Mouse (Mus musculus): ENCODE data around the gene Slco4a1. TPM values are rescaled to one million over a fixed set of nuclear protein-coding genes. Genes with fewer than 3 reads are reported as not detected.

Slco4a1 gene
- polyA plus RNA-seq (2016; fragmentation: Nextera tagmentation; extraction: Ambion mirVana): 3.5 and 4.1 TPM in 2 replicates

DNA sequence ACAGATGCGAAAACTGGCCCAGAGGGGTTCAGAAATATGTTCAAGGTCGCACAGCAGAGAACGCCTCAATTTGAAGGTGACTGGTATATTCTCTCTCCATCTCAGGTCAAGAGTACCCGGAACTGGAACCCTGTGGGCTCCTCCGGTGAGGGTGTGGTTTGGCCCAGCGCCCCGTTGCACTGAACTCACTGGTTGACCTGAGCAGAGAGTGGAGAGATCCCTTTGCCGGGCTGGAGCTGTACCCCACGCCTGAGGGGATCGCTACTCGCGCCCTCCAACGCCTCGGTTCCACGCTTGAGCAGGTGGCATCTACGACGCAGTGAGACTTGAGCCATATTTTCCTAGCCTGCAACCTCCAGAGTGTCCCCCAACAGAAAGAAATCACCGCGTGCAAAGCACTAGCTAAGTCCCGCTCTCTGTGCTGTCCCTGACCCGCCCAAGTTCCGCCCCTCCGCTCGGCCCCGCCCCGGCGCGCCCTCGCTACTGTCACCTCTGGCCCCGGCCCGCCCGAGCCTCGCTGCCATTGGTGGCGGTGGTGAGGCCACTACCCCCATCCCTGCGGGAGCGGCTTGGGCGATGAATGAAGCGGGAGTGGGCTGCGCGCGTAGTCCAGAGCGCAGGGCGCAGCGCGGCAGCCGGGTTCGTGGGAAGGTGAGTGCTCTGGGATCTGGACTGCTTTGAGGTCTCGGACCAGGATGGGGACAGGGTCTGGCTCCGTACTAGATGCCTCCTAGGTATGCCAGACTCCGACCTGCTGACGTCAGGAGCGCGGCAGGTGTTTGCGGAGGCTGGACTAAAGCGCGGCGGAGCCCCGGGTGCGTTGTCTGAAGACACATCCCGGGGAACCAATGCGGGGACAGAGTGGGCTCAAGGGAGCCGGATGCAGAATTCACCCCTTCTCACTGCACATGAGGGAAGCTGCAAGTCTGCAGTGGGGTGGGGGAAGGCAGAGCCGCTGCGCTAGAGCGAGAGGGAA, at the start of gene Slco4a1:
Gene Slco4a1 (plus strand): TSS at position 523 of the 976 bp plus-strand sequence.
- peaks cover 77% of the 10 kb centered on the region for H3K27me3 ChIP-seq
- peak within 1 kb of the TSS; percentile 37 for H3K9ac ChIP-seq (replicated peaks)
- no peaks in the 10 kb centered on the region for H3K36me3 ChIP-seq
- peak; percentile 93 for ATAC-seq (ENCODE audit: low FRiP score, low read depth)
- H3K9me3 ChIP-seq: no peaks in the 10 kb centered on the region
- H3K4me1 ChIP-seq: peaks cover 20% of the 10 kb centered on the region
- H3K27ac ChIP-seq (replicated peaks): no peak within 1 kb of the TSS
- WGBS: 2% methylated on average over 65 of the region's 65 CpGs
- peak within 1 kb of the TSS; percentile 57 for H3K4me3 ChIP-seq
- peak within 1 kb of the TSS; percentile 80 for H3K4me2 ChIP-seq (replicated peaks)

DNA sequence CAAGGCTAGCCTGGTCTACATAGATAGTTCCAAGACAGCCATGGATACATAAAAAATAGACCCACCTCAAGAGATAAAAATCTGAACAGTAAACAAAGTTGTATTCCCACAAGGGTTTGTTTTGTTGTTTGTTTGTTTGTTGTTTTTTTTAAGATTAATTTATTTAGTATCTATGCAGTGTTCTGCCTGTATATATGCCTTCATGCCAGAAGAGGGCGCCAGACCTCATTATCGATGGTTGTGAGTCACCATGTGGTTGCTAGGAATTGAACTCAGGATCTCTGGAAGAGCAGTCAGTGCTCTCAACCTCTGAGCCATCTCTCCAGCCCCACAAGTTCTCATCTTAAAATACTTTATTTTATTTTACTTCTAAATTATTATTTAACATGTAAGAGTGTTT, 47.6 kb upstream of the Slco4a1 start:
- no peak overlapping the region for H3K9ac ChIP-seq (replicated peaks)
- H3K36me3 ChIP-seq: no peaks in the 10 kb centered on the region
- no peak overlapping the region for H3K4me2 ChIP-seq (replicated peaks)
- no peak overlapping the region for H3K27ac ChIP-seq (replicated peaks)
- H3K9me3 ChIP-seq: no peaks in the 10 kb centered on the region
- 0 out of 2 replicates have a peak, but pooled peaks cover 2% of the 10 kb centered on the region for H3K4me1 ChIP-seq
- no peak for ATAC-seq (ENCODE audit: low FRiP score, low read depth)
- no peak overlapping the region for H3K4me3 ChIP-seq
- 28% methylated on average over 2 of the region's 2 CpGs for WGBS
- H3K27me3 ChIP-seq: no peaks in the 10 kb centered on the region

DNA sequence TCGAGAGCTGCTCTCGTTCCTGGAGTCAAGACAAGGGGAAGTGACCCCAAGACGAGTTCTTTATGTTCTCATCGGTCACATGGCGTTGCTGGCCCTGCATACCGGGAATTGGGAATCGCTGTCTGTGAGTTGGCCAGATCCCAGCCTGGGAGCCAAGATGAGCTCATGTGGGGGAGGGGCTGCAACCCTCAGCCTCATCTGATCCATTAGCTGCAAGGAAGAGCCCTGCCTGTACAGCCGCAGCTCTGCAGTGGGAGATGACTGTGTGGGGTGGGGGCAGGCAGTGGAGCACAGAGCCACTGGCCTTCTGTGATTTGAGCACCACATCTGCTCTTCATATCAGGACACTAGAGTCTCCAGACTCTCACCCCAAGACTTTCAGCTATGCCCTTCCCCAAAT, 45.6 kb upstream of the Slco4a1 start:
- WGBS: 63% methylated on average over 8 of the region's 8 CpGs
- Histone ChIP-seq H3K36me3 (no peaks in the 10 kb centered on the region), H3K9me3 (no peaks in the 10 kb centered on the region), H3K27me3 (no peaks in the 10 kb centered on the region), H3K4me3 (no peak overlapping the region), H3K9ac (replicated peaks) (no peak overlapping the region), H3K4me2 (replicated peaks) (no peak overlapping the region), H3K4me1 (0 out of 2 replicates have a peak, but pooled peaks cover 2% of the 10 kb centered on the region), H3K27ac (replicated peaks) (no peak overlapping the region)
- ATAC-seq (ENCODE audit: low FRiP score, low read depth): no peak

DNA sequence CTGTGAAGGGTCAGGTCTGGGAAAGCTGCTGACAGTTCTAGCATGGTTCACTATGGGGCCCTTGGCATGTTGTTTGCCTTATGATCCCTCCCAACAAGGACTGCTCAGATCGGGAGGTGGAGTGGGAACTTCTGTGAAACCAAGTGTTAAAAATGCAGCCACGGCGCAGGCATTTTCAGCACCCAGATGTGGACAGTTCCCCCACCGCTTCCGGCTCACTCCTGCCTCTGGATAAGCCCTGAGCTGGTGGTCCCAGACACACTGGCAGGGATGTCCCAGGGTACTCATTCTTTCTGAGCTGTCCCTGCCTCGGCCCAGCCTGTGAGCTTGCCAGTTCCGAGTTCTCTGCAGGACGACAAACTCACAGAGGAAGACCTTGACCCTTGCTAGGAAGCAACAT, 45.0 kb upstream of the Slco4a1 start:
- WGBS: 14% methylated on average over 8 of the region's 8 CpGs
- no peaks in the 10 kb centered on the region for H3K9me3 ChIP-seq

DNA sequence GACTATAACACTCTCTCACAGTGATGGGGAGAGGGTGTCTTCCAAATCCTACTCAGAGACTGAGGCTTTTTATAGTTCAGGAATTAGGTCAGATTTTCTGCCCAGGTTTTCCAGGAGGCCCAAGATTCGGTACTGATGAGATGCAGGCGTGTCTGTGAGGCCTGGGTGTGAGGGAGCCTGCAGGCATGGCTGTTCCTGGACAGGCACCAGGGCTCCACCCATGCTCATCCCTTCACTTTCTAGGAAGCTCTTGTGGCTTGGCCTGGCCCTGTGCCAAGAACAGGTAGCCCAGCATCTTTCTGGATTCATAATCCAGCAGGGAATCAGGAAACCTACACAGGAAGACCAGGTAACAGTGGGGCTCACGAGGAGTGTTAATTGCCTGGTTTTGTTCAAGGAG, 40.4 kb upstream of the Slco4a1 start:
- Histone ChIP-seq H3K4me1 (no peaks in the 10 kb centered on the region), H3K27ac (replicated peaks) (no peak overlapping the region), H3K9me3 (no peaks in the 10 kb centered on the region), H3K36me3 (no peaks in the 10 kb centered on the region), H3K4me3 (no peak overlapping the region), H3K4me2 (replicated peaks) (no peak overlapping the region), H3K27me3 (peaks cover 2% of the 10 kb centered on the region; the same call in 1 of the 2 replicates), H3K9ac (replicated peaks) (no peak overlapping the region)
- 69% methylated on average over 3 of the region's 3 CpGs for WGBS
- no peak for ATAC-seq (ENCODE audit: low FRiP score, low read depth)

More for the DNA sequence above, 45.0 kb upstream of the Slco4a1 start:
- Histone ChIP-seq H3K27me3 (no peaks in the 10 kb centered on the region), H3K9ac (replicated peaks) (no peak overlapping the region), H3K36me3 (no peaks in the 10 kb centered on the region), H3K27ac (replicated peaks) (no peak overlapping the region), H3K4me2 (replicated peaks) (no peak overlapping the region), H3K4me1 (0 out of 2 replicates have a peak, but pooled peaks cover 2% of the 10 kb centered on the region), H3K4me3 (no peak overlapping the region)
- ATAC-seq (ENCODE audit: low FRiP score, low read depth): no peak

DNA sequence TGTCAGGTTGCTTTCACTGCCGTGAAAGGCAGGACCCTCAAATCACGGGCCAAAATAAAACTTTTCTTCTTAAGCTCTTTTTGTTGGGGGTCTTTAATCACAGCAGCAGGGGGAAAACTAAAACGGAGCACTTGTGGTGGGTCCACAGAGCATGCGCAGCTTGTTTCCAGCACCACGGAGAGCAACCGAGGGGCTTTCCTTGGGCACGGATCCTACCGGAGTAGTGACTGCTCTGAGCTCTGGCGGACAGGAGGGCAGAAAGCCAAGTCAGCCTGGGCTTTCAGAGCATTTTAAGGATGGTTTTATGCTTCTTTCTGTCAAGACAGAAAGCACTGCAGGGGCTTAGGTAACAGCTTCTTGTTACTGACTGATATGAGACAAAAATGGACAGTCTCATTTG, 38.3 kb upstream of the Slco4a1 start:
- ATAC-seq (ENCODE audit: low FRiP score, low read depth): no peak
- Histone ChIP-seq H3K36me3 (no peaks in the 10 kb centered on the region), H3K27me3 (peaks cover 7% of the 10 kb centered on the region; the same call in 1 of the 2 replicates)

DNA sequence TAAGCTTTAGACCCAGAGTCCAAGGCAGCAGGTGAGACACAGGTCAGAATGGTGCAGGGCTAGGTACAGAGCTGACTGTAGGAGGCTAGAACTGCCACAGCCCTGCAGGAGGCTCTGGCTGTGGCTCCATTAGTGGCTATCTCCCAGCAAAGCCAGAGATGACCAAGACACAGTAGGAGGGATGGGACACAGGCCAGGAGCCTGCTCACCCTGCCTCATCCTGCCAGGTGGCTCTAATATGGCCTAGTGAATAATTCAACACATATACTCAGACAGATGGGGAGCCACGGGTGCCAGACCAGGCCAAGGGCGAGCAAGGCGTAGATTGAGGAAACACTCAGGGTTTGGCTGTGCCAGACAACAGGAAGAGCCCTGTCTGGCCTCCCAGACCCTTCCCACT, 35.4 kb upstream of the Slco4a1 start:
- whole genome bisulfite sequencing: 80% methylated on average over 3 of the region's 3 CpGs
- ATAC-seq (ENCODE audit: low FRiP score, low read depth): no peak
- no peak overlapping the region for H3K4me3 ChIP-seq
- no peaks in the 10 kb centered on the region for H3K36me3 ChIP-seq
- H3K9me3 ChIP-seq: no peaks in the 10 kb centered on the region
- H3K27me3 ChIP-seq: peaks cover 9% of the 10 kb centered on the region; the same call in 1 of the 2 replicates
- no peak overlapping the region for H3K4me2 ChIP-seq (replicated peaks)
- no peak overlapping the region for H3K9ac ChIP-seq (replicated peaks)
- H3K4me1 ChIP-seq: no peaks in the 10 kb centered on the region
- H3K27ac ChIP-seq (replicated peaks): no peak overlapping the region

More for the DNA sequence above, 38.3 kb upstream of the Slco4a1 start:
- H3K27ac ChIP-seq (replicated peaks): no peak overlapping the region
- no peak overlapping the region for H3K4me3 ChIP-seq
- H3K4me1 ChIP-seq: no peaks in the 10 kb centered on the region
- no peaks in the 10 kb centered on the region for H3K9me3 ChIP-seq
- H3K4me2 ChIP-seq (replicated peaks): no peak overlapping the region
- WGBS: 18% methylated on average over 9 of the region's 9 CpGs
- H3K9ac ChIP-seq (replicated peaks): no peak overlapping the region

DNA sequence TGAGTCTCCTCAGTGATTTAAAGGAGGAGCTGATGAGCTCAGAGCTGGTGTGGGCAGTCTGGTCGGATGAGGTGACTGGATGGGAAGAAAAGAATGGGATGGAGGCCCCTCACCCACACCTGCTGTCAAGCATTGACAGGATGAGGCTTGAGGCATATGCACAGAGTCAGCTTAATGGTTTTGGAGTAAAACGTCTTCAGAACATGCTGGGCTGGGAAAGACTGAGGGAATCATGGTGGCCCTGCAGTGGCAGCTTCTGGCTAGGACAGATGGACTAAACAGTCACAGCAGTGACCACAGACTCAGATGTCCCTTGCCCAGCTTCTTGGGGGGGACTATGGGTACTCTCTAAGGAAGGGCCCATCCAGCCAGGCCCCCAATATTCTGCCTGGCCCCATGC, 30.9 kb upstream of the Slco4a1 start:
- no peak overlapping the region for H3K9ac ChIP-seq (replicated peaks)
- H3K27ac ChIP-seq (replicated peaks): no peak overlapping the region
- H3K4me1 ChIP-seq: 0 out of 2 replicates have a peak, but pooled peaks cover 3% of the 10 kb centered on the region
- H3K36me3 ChIP-seq: no peaks in the 10 kb centered on the region
- H3K4me2 ChIP-seq (replicated peaks): no peak overlapping the region
- H3K27me3 ChIP-seq: peaks cover 13% of the 10 kb centered on the region; the same call in 1 of the 2 replicates
- 66% methylated on average over 2 of the region's 2 CpGs for WGBS
- H3K9me3 ChIP-seq: no peaks in the 10 kb centered on the region
- H3K4me3 ChIP-seq: no peak overlapping the region
- ATAC-seq (ENCODE audit: low FRiP score, low read depth): no peak

DNA sequence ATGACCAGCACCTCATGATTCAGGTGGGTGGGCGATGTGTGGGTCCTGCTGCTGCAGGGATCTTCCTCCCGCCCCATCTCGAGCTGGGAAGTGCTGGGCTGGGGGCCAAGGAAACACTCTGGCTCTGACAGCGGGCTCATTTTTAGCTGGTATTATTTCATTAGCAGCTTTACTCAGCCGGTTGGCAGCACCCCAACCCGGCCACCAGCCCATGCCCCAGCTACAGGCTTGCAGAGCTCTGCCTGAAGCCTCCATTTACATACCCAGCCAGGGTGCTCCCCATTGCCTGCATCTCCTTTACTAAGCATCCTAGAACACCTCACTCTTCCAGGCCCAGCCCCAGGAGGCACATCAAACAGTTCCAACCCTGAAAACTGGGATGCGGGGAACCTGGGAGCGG, 29.0 kb upstream of the Slco4a1 start:
- H3K4me1 ChIP-seq: 0 out of 2 replicates have a peak, but pooled peaks cover 3% of the 10 kb centered on the region
- H3K4me2 ChIP-seq (replicated peaks): no peak overlapping the region
- no peaks in the 10 kb centered on the region for H3K9me3 ChIP-seq
- H3K9ac ChIP-seq (replicated peaks): no peak overlapping the region
- peaks cover 13% of the 10 kb centered on the region; the same call in 1 of the 2 replicates for H3K27me3 ChIP-seq
- no peak overlapping the region for H3K27ac ChIP-seq (replicated peaks)
- no peak overlapping the region for H3K4me3 ChIP-seq
- 71% methylated on average over 8 of the region's 8 CpGs for WGBS
- H3K36me3 ChIP-seq: no peaks in the 10 kb centered on the region
- no peak for ATAC-seq (ENCODE audit: low FRiP score, low read depth)

DNA sequence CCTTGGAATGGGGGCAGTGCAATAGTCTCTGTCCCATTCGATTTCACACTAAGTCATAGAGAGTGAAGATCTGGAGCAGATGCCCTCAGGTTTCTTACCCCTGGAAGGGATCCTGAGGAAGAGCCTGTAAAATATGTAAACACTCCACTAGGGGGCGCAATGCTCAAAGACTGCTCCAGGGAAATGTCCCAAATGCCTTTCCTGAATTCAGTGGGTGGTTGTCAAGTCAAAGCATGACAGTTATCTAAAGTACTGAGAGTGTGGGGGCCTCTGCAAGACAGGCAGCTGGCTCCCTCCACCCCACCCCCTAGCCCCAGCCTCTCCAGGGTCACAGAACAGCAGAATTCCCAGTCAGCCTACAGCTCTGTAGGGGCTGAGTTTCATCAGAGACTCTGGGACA, 27.7 kb upstream of the Slco4a1 start:
- H3K4me1 ChIP-seq: 0 out of 2 replicates have a peak, but pooled peaks cover 3% of the 10 kb centered on the region
- WGBS: 28% methylated on average over 2 of the region's 2 CpGs
- no peak overlapping the region for H3K4me3 ChIP-seq
- H3K4me2 ChIP-seq (replicated peaks): no peak overlapping the region
- no peaks in the 10 kb centered on the region for H3K36me3 ChIP-seq
- no peak for ATAC-seq (ENCODE audit: low FRiP score, low read depth)
- no peaks in the 10 kb centered on the region for H3K9me3 ChIP-seq
- H3K27ac ChIP-seq (replicated peaks): no peak overlapping the region
- H3K27me3 ChIP-seq: 0 out of 2 replicates have a peak, but pooled peaks cover 8% of the 10 kb centered on the region
- H3K9ac ChIP-seq (replicated peaks): no peak overlapping the region

DNA sequence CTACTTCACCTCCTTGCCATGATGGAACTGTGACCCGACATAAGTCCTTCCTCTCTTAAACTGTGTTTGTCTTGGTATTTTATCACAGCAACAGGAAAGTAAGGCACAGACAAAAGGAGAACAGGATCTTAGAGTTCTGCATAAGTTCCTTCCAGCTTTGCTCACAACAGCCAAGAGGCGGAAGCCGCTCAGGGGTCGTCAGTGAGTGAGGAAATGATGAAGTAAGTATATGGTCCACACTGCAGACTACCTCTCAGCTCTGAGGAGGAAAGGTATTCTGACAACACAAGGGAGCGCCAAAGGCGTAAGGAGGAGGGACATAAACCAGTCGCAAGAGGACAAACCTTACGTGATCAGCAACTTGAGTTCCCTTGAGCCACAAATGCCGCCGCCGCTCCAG, 25.4 kb upstream of the Slco4a1 start:
- Histone ChIP-seq H3K27ac (replicated peaks) (no peak overlapping the region), H3K27me3 (0 out of 2 replicates have a peak, but pooled peaks cover 7% of the 10 kb centered on the region), H3K9ac (replicated peaks) (no peak overlapping the region), H3K4me1 (0 out of 2 replicates have a peak, but pooled peaks cover 3% of the 10 kb centered on the region), H3K9me3 (no peaks in the 10 kb centered on the region), H3K4me3 (no peak overlapping the region), H3K4me2 (replicated peaks) (no peak overlapping the region), H3K36me3 (no peaks in the 10 kb centered on the region)
- WGBS: 81% methylated on average over 11 of the region's 11 CpGs
- ATAC-seq (ENCODE audit: low FRiP score, low read depth): no peak

DNA sequence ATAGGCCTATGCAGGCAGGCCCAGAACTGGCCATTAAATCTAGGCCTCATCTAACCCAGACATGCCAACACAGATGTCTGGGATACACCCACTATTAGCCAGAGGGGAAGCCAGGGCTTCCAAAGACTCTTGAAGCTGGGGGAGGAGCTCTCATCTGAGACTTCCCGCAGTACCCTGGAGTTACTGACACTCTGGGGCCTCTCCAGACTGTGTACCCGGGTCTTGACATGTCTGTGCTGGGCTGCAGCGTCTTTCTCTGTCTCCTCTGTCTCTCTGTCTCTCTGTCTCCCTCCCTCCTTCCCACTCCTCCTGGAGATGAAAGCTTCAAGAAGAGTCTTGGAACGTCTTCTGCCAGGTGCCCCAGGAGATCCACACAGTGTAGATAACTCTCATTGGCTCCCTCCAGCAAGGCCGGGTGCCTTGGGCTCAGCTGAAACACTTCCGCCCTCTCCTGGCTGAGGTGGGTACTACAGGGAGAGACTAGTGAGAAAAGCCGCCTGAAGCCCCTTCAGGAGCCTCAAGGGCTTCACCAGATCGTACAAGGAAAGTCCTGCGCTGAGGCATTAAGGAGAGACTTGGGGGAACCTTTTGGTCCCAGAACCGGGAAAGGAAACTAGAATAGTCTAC, 23.9 kb upstream of the Slco4a1 start:
- Histone ChIP-seq H3K4me3 (no peak overlapping the region), H3K36me3 (no peaks in the 10 kb centered on the region), H3K4me2 (replicated peaks) (no peak overlapping the region), H3K9ac (replicated peaks) (no peak overlapping the region), H3K9me3 (no peaks in the 10 kb centered on the region), H3K27ac (replicated peaks) (no peak overlapping the region), H3K4me1 (0 out of 2 replicates have a peak, but pooled peaks cover 3% of the 10 kb centered on the region), H3K27me3 (no peaks in the 10 kb centered on the region)
- 0 out of 2 replicates have a peak, but pooled peaks have one; percentile 47 for ATAC-seq (ENCODE audit: low FRiP score, low read depth)
- WGBS: 19% methylated on average over 10 of the region's 10 CpGs
